Mouse (Mus musculus) right cerebral cortex, adult 18-20 months (tissue): ENCODE measurements around the gene Fbxo2.
"Not testable (repeated sequence)": the region's sequence is repeated elsewhere in the genome, so short reads cannot be mapped to it uniquely, and the experiment has no call there.

Experiments
- DNase-seq: peaks from one replicate; pipeline ENCODE4 v3.0.0; 2022; ENCODE audit warnings: mixed read lengths

Fbxo2 gene

GRCm38 (mm10) chr4:148177716-148178115, 17.3 kb downstream of the Fbxo2 start:
- DNase-seq: no peak

- DNase-seq: no peak
These were observed 21.1 kb downstream of the Fbxo2 start for GRCm38 (mm10) chr4:148181483-148181882.

GRCm38 (mm10) chr4:148182363-148182762, 21.9 kb downstream of the Fbxo2 start:
- no peak for DNase-seq

GRCm38 (mm10) chr4:148184564-148184963, 24.1 kb downstream of the Fbxo2 start:
- DNase-seq: no peak

GRCm38 (mm10) chr4:148185819-148186218, 25.4 kb downstream of the Fbxo2 start:
- no peak for DNase-seq

GRCm38 (mm10) chr4:148188767-148189166, 28.3 kb downstream of the Fbxo2 start:
- DNase-seq: not testable (repeated sequence)

GRCm38 (mm10) chr4:148192707-148193245, 32.4 kb downstream of the Fbxo2 start:
- no peak for DNase-seq

GRCm38 (mm10) chr4:148194400-148194799, 34.0 kb downstream of the Fbxo2 start:
- no peak for DNase-seq

- DNase-seq: no peak
These were observed 38.3 kb downstream of the Fbxo2 start for GRCm38 (mm10) chr4:148198721-148199120.

GRCm38 (mm10) chr4:148203557-148203956, 43.1 kb downstream of the Fbxo2 start:
- no peak for DNase-seq

GRCm38 (mm10) chr4:148204061-148204872, 43.8 kb downstream of the Fbxo2 start:
- no peak for DNase-seq

GRCm38 (mm10) chr4:148204873-148205232, 44.4 kb downstream of the Fbxo2 start:
- DNase-seq: no peak

GRCm38 (mm10) chr4:148214460-148215136, 54.2 kb downstream of the Fbxo2 start:
- peak; percentile 86 for DNase-seq

- no peak for DNase-seq
These were observed 55.0 kb downstream of the Fbxo2 start for GRCm38 (mm10) chr4:148215264-148215900.
